Mouse (Mus musculus): ENCODE measurements around the gene Arrdc4. TPM values are rescaled to one million over a fixed set of nuclear protein-coding genes. Genes with fewer than 3 reads are reported as not detected.

The Arrdc4 gene
- polyA plus RNA-seq, 1 experiment from 2014 or later, result 21.9 TPM

GRCm38 (mm10) chr7:68744616-68745015 lies 4.4 kb downstream of the Arrdc4 start:
- H3K36me3 ChIP-seq, result peaks cover 51% of the 10 kb centered on the region
- no peak overlapping the region for H3K27ac ChIP-seq
- no peaks in the 10 kb centered on the region for H3K9me3 ChIP-seq
- H3K4me1 ChIP-seq (replicated peaks), result peaks cover 17% of the 10 kb centered on the region
- no peak overlapping the region for H3K4me2 ChIP-seq
- no peak overlapping the region for H3K4me3 ChIP-seq (replicated peaks)
- 83% methylated on average over 9 of the region's 9 CpGs for WGBS
- no peak for ATAC-seq (ENCODE audit: insufficient number of reproducible peaks, insufficient read depth, low FRiP score, low TSS enrichment, low read depth)
- H3K27me3 ChIP-seq, result no peaks in the 10 kb centered on the region
- H3K9ac ChIP-seq (replicated peaks), result no peak overlapping the region

DNA sequence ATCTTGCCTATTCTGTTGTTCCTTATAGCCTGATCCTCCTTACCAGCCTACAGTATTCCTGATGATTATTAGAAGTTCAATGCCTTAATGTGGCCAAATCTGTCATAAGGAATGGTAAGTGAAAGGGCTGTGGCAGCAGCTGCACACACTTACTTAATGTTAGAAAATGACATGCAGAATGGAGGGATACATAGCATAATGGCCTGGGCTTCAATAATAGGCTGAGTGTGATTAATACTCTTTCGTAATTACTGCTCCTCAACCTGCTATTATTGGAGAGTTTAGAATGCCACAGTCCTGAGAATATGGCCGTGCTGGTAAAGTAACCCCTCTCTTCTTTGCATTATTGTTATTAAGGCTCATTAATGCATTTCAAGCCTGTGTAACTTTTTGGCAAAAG lies 4.8 kb downstream of the Arrdc4 start:
- peaks cover 56% of the 10 kb centered on the region for H3K36me3 ChIP-seq
- H3K4me1 ChIP-seq (replicated peaks), result peaks cover 16% of the 10 kb centered on the region
- no peaks in the 10 kb centered on the region for H3K27me3 ChIP-seq
- no peak overlapping the region for H3K27ac ChIP-seq
- H3K4me3 ChIP-seq (replicated peaks), result no peak overlapping the region
- ATAC-seq (ENCODE audit: insufficient number of reproducible peaks, insufficient read depth, low FRiP score, low TSS enrichment, low read depth), result no peak
- H3K4me2 ChIP-seq, result no peak overlapping the region
- no peaks in the 10 kb centered on the region for H3K9me3 ChIP-seq
- 88% methylated on average over 2 of the region's 2 CpGs for WGBS
- H3K9ac ChIP-seq (replicated peaks), result no peak overlapping the region

DNA sequence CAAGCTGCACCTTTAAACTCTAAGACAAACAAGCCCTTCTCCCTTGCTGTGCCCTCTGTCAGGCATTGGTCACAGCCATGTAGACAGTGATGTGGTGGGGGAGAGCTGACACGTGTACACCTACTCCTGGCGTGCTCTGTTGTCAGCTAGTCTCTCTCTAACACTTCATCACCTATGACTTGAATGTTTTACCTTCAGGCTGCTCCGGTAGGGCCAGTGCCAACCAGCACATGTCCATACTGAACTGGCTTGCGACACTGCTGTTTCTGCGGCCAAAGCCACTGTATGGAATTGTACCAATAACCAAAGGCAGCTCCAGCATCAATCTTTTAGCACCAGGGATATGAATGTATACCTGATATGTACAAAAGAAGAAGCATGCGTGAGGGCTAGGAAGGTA lies 8.3 kb downstream of the Arrdc4 start:
- no peak overlapping the region for H3K4me2 ChIP-seq
- H3K4me3 ChIP-seq (replicated peaks), result no peak overlapping the region
- no peak overlapping the region for H3K9ac ChIP-seq (replicated peaks)
- H3K9me3 ChIP-seq, result no peaks in the 10 kb centered on the region
- no peaks in the 10 kb centered on the region for H3K4me1 ChIP-seq (replicated peaks)
- H3K36me3 ChIP-seq, result peaks cover 78% of the 10 kb centered on the region
- no peaks in the 10 kb centered on the region for H3K27me3 ChIP-seq
- 92% methylated on average over 6 of the region's 6 CpGs for WGBS
- no peak for ATAC-seq (ENCODE audit: insufficient number of reproducible peaks, insufficient read depth, low FRiP score, low TSS enrichment, low read depth)
- no peak overlapping the region for H3K27ac ChIP-seq

DNA sequence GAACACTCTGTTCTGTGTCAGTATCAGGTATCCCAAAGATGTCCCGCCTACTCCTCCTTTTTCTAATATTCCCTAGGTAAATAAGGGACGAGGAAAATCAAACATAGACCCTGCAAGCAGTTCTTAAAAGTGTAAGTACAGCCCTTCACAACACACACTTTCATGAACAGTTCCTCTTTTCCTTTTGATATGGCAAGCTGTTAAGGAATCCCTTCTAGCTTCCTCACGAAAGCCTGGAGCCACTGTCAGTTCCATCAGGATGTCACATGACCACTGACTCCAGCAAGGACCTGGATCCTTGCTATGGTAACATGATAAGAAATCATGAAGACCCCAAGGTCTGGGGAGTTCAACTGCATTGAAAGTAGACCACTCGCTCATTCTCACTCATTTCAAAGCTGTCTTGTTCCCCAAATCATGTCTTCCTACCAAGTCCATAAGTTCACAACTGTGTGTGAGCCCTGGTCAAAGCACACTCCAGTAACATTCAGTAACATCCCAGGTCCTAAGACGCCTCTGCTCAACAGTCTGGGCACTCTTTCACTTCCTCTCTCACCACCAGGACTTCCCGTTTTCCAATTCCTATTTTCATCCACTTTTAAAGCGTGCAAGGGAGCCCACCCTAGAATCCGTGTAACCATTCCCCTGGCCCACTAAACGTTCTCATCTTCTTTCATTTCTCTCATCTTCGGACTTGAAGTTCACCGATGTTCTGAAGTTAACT lies 10.2 kb downstream of the Arrdc4 start:
- H3K27me3 ChIP-seq, result no peaks in the 10 kb centered on the region

DNA sequence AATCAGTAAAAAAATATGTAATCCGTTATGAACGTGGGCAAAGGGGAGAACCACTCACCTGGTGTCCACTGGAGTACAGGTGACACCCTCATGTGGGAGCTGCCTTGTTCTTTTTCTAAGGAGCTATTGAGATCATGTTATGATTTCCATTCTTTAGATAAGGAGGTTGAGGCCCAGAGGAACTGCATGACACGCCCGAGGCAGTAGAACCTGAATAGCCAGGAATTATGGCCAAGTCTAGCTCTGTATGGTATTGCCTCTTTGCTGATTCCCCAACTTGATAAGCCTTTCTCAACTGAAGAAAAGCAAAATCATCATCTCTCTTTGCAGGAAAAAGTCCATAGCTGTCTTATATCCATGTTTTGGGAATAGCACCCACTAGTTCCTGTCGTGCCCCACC lies 22.7 kb downstream of the Arrdc4 start:
- H3K9ac ChIP-seq (replicated peaks), result no peak overlapping the region
- H3K4me3 ChIP-seq (replicated peaks), result no peak overlapping the region

More for the DNA sequence above, 10.2 kb downstream of the Arrdc4 start:
- Histone ChIP-seq H3K4me2 (no peak overlapping the region), H3K4me1 (replicated peaks) (no peaks in the 10 kb centered on the region), H3K9ac (replicated peaks) (no peak overlapping the region), H3K4me3 (replicated peaks) (no peak overlapping the region), H3K36me3 (peaks cover 65% of the 10 kb centered on the region), H3K27ac (no peak overlapping the region), H3K9me3 (no peaks in the 10 kb centered on the region)
- WGBS, result 91% methylated on average over 11 of the region's 11 CpGs
- no peak for ATAC-seq (ENCODE audit: insufficient number of reproducible peaks, insufficient read depth, low FRiP score, low TSS enrichment, low read depth)

GRCm38 (mm10) chr7:68724711-68725110 lies 24.3 kb downstream of the Arrdc4 start:
- Histone ChIP-seq H3K27ac (no peak overlapping the region), H3K4me3 (replicated peaks) (no peak overlapping the region), H3K9me3 (no peaks in the 10 kb centered on the region), H3K9ac (replicated peaks) (no peak overlapping the region), H3K27me3 (no peaks in the 10 kb centered on the region), H3K4me1 (replicated peaks) (0 out of 2 replicates have a peak, but pooled peaks cover 3% of the 10 kb centered on the region), H3K36me3 (no peaks in the 10 kb centered on the region), H3K4me2 (no peak overlapping the region)
- 80% methylated on average over 7 of the region's 7 CpGs for WGBS
- ATAC-seq (ENCODE audit: insufficient number of reproducible peaks, insufficient read depth, low FRiP score, low TSS enrichment, low read depth), result no peak

More for the DNA sequence above, 22.7 kb downstream of the Arrdc4 start:
- Histone ChIP-seq H3K4me1 (replicated peaks) (0 out of 2 replicates have a peak, but pooled peaks cover 3% of the 10 kb centered on the region), H3K9me3 (no peaks in the 10 kb centered on the region), H3K4me2 (no peak overlapping the region), H3K27me3 (no peaks in the 10 kb centered on the region), H3K36me3 (no peaks in the 10 kb centered on the region), H3K27ac (no peak overlapping the region)
- ATAC-seq (ENCODE audit: insufficient number of reproducible peaks, insufficient read depth, low FRiP score, low TSS enrichment, low read depth), result no peak
- WGBS, result 91% methylated on average over 5 of the region's 5 CpGs

DNA sequence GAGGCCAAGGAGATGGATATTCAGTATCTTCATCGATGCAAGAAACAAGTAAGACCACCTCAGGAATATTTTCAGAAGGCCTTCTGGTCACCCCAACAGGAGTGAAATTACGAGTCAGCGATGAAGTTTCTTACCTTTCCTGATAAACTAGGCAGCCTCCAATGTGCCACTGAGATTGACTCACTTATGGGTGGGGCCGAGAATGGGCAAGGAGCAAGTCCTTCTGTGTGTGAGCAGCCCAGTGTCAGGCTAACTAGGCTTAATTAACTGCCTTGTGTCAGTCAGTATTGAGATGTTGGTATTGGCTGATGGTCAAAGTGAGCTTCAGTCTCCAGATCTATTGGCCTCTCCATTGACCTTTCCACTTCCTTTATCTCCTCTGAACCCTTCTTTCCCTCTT lies 27.5 kb downstream of the Arrdc4 start:
- Histone ChIP-seq H3K4me2 (no peak overlapping the region), H3K9ac (replicated peaks) (no peak overlapping the region), H3K27ac (no peak overlapping the region), H3K4me1 (replicated peaks) (peaks cover 12% of the 10 kb centered on the region), H3K9me3 (no peaks in the 10 kb centered on the region), H3K4me3 (replicated peaks) (no peak overlapping the region), H3K36me3 (no peaks in the 10 kb centered on the region), H3K27me3 (no peaks in the 10 kb centered on the region)
- WGBS, result 89% methylated on average over 4 of the region's 4 CpGs
- no peak for ATAC-seq (ENCODE audit: insufficient number of reproducible peaks, insufficient read depth, low FRiP score, low TSS enrichment, low read depth)

GRCm38 (mm10) chr7:68717988-68718387 lies 31.1 kb downstream of the Arrdc4 start:
- H3K9ac ChIP-seq (replicated peaks), result no peak overlapping the region
- H3K27ac ChIP-seq, result no peak overlapping the region
- no peak overlapping the region for H3K4me2 ChIP-seq
- H3K9me3 ChIP-seq, result no peaks in the 10 kb centered on the region
- ATAC-seq (ENCODE audit: insufficient number of reproducible peaks, insufficient read depth, low FRiP score, low TSS enrichment, low read depth), result no peak
- H3K36me3 ChIP-seq, result no peaks in the 10 kb centered on the region
- H3K4me1 ChIP-seq (replicated peaks), result peaks cover 12% of the 10 kb centered on the region
- H3K27me3 ChIP-seq, result no peaks in the 10 kb centered on the region
- H3K4me3 ChIP-seq (replicated peaks), result no peak overlapping the region

- Histone ChIP-seq H3K4me1 (replicated peaks) (peaks cover 12% of the 10 kb centered on the region), H3K4me3 (replicated peaks) (no peak overlapping the region), H3K9me3 (no peaks in the 10 kb centered on the region), H3K4me2 (no peak overlapping the region), H3K9ac (replicated peaks) (no peak overlapping the region), H3K36me3 (no peaks in the 10 kb centered on the region), H3K27ac (no peak overlapping the region), H3K27me3 (no peaks in the 10 kb centered on the region)
- WGBS, result 55% methylated on average over 10 of the region's 10 CpGs
- ATAC-seq (ENCODE audit: insufficient number of reproducible peaks, insufficient read depth, low FRiP score, low TSS enrichment, low read depth), result no peak
These were observed 31.5 kb downstream of the Arrdc4 start for GRCm38 (mm10) chr7:68717498-68717897.

DNA sequence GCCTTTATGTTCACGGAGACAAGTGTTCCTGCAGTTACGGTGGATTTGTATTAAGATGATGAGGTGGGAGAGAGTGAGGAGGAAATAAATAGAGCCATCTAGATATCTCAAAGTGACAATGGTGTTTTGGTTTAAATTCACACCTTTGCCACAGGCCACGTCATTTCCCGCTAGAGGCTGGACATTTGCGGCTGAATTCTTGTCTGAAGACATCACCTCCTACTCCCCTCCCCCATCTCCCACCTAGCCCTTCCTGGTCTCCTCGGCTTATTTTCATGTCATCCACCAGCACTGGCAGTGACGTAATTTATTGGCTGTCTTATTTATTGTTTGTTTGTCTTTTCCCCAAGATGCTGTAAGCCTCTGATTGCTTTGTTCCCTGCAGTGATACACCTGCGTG lies 32.1 kb downstream of the Arrdc4 start:
- peaks cover 12% of the 10 kb centered on the region for H3K4me1 ChIP-seq (replicated peaks)
- no peak overlapping the region for H3K4me2 ChIP-seq
- H3K4me3 ChIP-seq (replicated peaks), result no peak overlapping the region
- H3K27ac ChIP-seq, result no peak overlapping the region
- no peak overlapping the region for H3K9ac ChIP-seq (replicated peaks)
- no peaks in the 10 kb centered on the region for H3K36me3 ChIP-seq
- 70% methylated on average over 8 of the region's 8 CpGs for WGBS
- no peaks in the 10 kb centered on the region for H3K27me3 ChIP-seq
- no peaks in the 10 kb centered on the region for H3K9me3 ChIP-seq
- no peak for ATAC-seq (ENCODE audit: insufficient number of reproducible peaks, insufficient read depth, low FRiP score, low TSS enrichment, low read depth)

DNA sequence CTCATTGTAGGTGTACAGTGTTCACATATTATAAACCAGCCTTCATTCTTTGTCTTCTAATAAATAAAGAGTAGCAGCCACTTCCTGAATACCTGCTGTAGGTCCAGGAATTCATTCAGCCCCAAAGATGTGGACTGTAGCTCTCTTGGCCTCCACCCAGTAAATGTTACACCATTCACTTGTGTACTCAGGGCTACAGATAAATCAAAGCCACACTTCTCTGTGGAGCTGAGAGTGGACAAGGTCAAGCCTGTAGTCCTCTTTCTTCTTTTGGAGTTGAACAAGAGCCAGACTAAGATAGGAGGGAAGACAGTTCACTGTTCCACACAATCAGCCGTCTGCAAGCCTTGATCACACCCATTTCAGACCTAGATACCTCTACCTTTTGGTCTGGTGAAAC lies 36.1 kb downstream of the Arrdc4 start:
- Histone ChIP-seq H3K27me3 (no peaks in the 10 kb centered on the region), H3K4me2 (no peak overlapping the region), H3K36me3 (no peaks in the 10 kb centered on the region), H3K4me3 (replicated peaks) (no peak overlapping the region), H3K27ac (no peak overlapping the region), H3K9ac (replicated peaks) (no peak overlapping the region), H3K4me1 (replicated peaks) (peaks cover 8% of the 10 kb centered on the region), H3K9me3 (no peaks in the 10 kb centered on the region)
- WGBS, result 96% methylated on average over 1 of the region's 1 CpGs
- ATAC-seq (ENCODE audit: insufficient number of reproducible peaks, insufficient read depth, low FRiP score, low TSS enrichment, low read depth), result no peak

DNA sequence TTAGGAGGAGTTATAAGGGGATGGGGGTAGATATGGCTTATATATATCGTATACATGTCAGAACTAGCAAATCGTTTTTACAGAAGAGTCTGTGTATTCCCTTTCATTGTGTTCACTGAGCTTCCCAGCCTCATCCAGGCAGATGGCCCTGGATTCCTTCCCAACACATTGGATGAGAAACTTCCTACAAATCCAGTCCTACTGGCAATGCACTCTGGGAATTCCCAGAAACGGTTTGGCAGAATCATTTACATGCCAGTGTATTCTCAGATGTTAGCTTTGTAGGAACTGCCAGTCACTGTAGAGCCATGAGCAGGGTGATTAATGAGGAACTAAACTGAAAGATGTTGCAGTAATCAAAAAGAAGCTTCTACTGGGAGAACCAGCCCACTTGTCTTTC lies 36.6 kb downstream of the Arrdc4 start:
- no peak overlapping the region for H3K4me2 ChIP-seq
- no peaks in the 10 kb centered on the region for H3K27me3 ChIP-seq
- no peaks in the 10 kb centered on the region for H3K36me3 ChIP-seq
- no peak for ATAC-seq (ENCODE audit: insufficient number of reproducible peaks, insufficient read depth, low FRiP score, low TSS enrichment, low read depth)
- H3K9me3 ChIP-seq, result no peaks in the 10 kb centered on the region
- 75% methylated on average over 3 of the region's 3 CpGs for WGBS
- H3K9ac ChIP-seq (replicated peaks), result no peak overlapping the region
- H3K27ac ChIP-seq, result no peak overlapping the region
- H3K4me1 ChIP-seq (replicated peaks), result peaks cover 3% of the 10 kb centered on the region; the same call in 1 of the 2 replicates
- no peak overlapping the region for H3K4me3 ChIP-seq (replicated peaks)
